Mouse (Mus musculus): ENCODE results near the gene Spen. TPM values are rescaled to one million over a fixed set of nuclear protein-coding genes. Genes with fewer than 3 reads are reported as not detected.
A peak's percentile ranks its signal among the peaks of the same experiment; 100 is the strongest.

Gene Spen
- total RNA-seq, 2 experiments from 2014 or later, result 60.3 to 66.7 TPM

DNA sequence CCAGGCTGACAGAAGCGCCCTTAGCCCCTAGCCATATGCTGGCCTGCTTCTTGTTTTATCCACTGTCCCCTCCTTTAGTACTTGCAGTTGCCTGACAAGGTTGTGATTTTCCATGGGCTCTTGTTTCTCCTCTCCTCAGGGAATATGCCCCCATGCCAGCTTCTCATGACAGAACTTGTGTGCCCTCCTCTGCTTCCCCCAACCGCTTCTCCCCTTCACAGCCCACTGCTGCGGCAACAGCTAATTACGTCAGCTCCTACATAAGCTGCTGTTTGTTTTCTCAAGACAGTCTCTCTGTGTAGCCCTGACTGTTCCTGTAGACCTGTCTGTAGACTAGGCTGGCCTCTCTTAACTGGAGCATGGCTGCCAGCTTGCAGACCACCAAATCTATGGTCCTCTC, 82.9 kb downstream of the Spen start:
- peak in 1 of 2 experiments; percentile 3 for DNase-seq (ENCODE audit: low spot score in 2 of 2)

DNA sequence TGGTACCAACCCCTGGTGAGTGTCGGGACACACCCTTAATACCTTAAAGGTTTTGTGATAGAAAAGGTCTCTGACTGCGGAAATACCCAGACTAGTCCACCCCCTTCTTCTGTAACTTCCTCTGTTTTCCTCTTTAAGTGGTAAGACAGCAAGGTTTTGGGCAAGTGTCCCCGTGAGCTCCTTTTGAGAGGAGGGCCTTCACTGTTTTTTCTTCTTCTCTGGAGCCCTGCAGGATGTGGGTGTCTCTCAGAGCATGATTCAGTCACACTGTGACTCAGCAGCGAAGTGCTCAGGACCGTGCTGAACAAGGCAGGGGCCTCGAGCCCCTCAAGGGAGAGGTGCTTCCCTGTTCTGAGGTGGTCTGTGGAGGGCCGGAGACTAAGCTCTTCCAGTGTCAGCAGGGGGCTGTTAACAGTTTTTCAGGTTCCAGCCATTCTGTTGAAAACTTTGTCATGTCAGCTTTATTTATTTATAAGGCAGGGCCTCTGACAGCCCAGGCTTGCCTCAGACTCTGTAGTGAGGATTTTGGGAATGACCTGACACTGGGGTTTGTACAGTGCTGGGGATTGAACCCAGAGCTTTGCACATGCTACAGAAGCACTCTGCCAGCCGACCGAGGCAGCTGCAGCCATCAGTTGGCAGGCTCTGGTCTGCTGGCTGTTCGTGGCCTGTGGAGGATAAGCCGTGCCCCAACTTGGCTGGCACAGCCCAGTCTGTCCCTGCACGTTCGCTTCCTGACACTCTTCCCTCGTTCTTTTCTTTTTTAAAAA, 83.6 kb downstream of the Spen start:
- DNase-seq (ENCODE audit: low spot score in 2 of 2), result peak in 1 of 2 experiments; percentile 10

- DNase-seq (ENCODE audit: low spot score in 2 of 2), result no peak
Measured at GRCm38 (mm10) chr4:141451916-141452450, 86.4 kb downstream of the Spen start.

DNA sequence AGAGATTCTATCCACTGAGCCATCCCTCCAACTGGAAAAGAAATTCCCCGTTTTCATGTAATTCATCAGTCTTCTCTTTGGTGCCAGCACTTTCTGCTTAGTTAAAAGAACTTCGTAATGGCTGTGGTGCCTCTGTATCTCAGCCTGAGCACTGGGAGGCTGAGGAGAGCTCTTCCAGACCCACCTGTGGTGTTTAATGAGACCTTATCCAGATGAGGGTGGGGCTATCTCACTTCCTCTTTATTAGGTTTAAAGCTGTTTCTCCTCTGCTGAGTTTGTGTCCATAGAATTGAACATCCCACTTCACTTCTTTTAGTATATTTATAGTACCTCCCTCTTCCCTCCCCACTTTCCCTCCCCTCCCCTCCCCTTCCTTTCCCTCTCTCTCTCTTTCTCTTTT, 87.1 kb downstream of the Spen start:
- DNase-seq (ENCODE audit: low spot score in 2 of 2), result no peak

GRCm38 (mm10) chr4:141446211-141446610, 92.2 kb downstream of the Spen start:
- no peak for DNase-seq (ENCODE audit: low spot score in 2 of 2)

DNA sequence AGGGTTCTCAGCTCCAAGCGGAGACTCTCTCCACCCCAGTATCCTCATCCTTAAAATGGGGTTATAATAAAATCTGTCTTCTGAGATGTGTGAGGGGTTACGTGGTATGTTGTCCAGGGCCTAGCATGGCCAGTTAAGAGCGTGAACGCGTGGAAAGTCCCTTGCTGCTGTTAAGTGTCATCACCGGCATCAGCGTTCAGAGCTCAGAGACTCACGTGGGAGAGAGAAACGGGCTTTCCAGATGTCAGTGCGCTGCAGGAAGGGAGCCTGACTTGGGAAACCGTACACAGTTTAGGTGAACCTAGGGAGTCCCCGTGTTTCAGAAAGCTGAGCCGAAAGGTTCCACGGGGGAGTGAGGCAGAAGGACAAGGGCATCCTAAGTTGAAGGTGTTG, 93.1 kb downstream of the Spen start:
- DNase-seq (ENCODE audit: low spot score in 2 of 2), result no peak

DNA sequence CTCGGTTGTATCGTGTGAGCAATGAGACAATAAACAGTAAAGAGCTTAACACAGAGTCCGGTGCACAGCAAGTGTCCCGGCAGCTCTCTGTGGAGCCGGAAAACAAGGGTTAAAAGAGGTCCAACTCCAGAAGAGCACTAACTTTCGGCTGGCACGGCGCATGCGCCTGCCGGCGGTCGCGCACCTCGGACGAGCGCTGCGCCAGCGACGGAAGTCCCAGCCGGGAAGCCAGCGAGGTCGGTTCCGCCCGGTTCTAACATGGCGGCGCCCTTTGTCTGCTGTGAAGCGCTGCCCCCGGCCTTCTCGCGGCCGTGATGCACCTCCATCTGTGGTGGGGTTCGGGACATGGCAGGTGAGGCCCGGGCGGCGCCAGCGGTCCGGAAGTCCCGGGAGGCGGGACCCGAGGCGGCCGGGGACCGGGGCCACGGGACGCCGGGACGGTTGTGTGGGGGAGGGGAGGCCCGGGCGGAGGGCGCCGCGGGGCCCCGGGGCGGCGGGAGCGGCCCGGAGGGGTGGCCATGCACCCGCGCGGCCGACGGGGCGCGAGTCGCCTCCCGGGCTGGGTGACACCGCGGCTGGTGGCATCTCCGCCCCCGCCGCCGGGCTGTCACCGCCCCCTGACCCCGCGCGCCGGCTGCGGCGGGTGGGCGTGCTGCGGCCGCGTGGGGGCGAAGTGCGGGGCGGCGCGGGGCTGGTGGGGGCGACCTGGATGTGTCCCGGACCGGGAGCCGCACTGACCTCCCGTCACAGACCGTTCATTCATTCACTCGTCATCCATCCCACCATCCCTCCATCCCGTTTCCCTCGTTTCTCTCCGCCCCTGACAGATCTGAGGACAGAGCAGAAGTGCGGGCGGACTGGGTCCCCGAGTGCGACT, 93.7 kb downstream of the Spen start, which contains the start of gene Zbtb17:
Gene Zbtb17, plus strand, starts transcription at position 204 of the 877 bp plus-strand sequence.
- peak; percentile 81 to 88 for DNase-seq (ENCODE audit: low spot score in 2 of 2)

GRCm38 (mm10) chr4:141443641-141444429, 94.6 kb downstream of the Spen start:
- no peak for DNase-seq (ENCODE audit: low spot score in 2 of 2)

GRCm38 (mm10) chr4:141440877-141441276, 97.5 kb downstream of the Spen start:
- DNase-seq (ENCODE audit: low spot score in 2 of 2), result no peak

DNA sequence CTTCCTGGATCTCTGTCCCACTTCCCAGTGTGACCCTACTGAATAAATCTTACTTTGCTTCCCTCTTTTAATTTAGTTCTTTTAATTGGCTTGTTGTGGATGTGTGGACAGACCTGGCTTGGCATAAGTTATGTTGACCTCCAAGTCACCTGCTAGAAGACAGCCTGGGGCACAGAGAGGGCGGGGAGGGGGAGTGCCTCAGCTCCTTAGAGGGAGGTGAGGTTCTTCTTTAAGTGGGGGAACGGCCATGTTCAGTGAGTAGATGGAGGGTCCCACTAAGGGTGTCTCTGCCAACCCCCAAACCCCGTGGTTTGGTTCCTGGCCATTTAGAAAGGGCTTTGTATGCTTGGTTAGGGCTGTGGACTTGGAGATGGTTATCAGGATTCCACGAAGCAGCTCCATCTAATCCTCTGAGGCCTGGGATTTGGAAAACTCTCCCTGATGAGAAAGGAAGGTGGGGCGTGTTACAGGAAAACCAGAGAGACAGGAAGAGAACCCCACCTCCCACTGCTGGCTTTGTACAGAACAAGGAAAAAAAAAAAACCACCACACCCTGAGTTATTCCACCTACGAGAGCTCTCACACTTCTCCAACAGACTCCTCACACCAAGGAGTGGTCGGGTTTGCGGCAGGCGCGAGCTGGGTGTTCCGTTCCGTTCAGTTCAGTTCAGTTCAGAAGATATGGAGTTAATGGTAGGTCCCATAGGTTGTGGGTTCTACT, 99.2 kb downstream of the Spen start:
- no peak for DNase-seq (ENCODE audit: low spot score in 2 of 2)

DNA sequence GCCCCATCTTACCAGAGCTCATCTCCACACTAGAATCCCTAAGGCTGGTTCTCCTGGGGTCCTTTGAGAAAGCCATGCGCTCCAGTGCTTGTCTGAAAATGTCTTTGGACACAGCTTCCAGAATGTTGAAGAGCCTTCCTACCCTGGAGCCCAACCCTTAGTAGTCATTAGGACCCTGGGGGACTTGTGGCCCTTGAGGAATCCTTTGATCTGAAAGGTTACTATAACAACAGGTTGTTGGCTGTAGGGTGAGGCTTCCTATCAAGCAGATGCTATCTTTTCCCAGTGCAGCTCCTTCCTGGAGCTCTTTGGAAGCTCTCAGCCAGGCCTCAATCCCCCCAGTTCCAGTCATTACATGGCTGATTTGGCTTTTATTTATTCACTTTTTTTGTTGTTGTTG, 102.4 kb downstream of the Spen start, which contains the start of gene Srarp:
Gene Srarp, minus strand, starts transcription at position 132 of the 400 bp plus-strand sequence.
- no peak for DNase-seq (ENCODE audit: low spot score in 2 of 2)

GRCm38 (mm10) chr4:141433191-141433590, 105.2 kb downstream of the Spen start:
- no peak for DNase-seq (ENCODE audit: low spot score in 2 of 2)

GRCm38 (mm10) chr4:141432666-141433065, 105.7 kb downstream of the Spen start:
- DNase-seq (ENCODE audit: low spot score in 2 of 2), result no peak

GRCm38 (mm10) chr4:141430997-141431396, 107.4 kb downstream of the Spen start:
- DNase-seq (ENCODE audit: low spot score in 2 of 2), result peak in 1 of 2 experiments; percentile 72

- DNase-seq (ENCODE audit: low spot score in 2 of 2), result peak in 1 of 2 experiments; percentile 32
Measured at GRCm38 (mm10) chr4:141429847-141430246, 108.5 kb downstream of the Spen start.

DNA sequence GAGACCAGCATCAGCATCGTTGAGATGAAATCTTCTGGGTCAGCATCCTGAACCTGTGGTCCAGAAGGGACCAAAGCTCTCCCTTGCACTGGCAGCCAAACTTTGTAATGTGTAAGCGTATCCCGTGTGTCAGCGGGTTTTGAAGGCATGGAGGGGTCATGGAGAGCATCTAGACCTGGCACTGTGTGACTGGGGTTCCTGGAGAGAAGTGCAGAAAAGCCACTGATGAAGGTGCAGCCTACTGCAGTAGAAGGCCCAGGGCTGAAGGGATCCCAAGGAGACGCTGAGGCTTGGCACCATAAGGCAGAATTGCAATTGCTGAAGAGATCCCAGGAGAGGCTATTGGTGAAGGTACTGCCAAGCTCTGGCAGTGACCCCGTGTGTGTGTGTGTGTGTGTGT, 109.0 kb downstream of the Spen start:
- no peak for DNase-seq (ENCODE audit: low spot score in 2 of 2)

DNA sequence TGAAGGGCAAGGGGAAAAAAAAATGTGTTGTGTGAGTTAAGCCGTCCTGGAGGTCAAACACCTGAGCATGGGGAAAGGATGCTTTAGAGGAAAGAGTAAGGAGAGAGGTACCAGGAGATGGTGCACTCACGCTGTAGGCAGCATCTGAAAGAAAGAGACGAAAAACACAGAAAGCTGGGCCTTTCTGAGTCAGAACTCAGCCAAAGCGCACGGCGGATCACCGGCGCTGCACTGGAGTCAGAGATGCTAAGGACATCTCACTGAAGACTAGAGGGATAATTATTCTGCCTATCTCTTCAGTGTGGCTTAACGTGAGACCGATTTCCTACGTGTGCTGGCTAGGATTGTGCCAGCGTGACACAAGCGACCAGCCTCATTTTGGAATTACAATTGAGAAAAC, 110.5 kb downstream of the Spen start:
- DNase-seq (ENCODE audit: low spot score in 2 of 2), result no peak

GRCm38 (mm10) chr4:141426796-141427745, 111.3 kb downstream of the Spen start:
- no peak for DNase-seq (ENCODE audit: low spot score in 2 of 2)

All from layer of hippocampus, adult 18-20 months (tissue).